8 mouse cellular contexts compared by ENCODE assay signal in genomic region chr8:84700941-84701911, GRCm38 (mm10). TPM values are rescaled to one million over a fixed set of nuclear protein-coding genes. Genes with fewer than 3 reads are reported as not detected.
DNase-seq lines count a peak whose midpoint lies in the region; ATAC-seq and TF ChIP-seq lines count a peak whose summit lies in the region.

Gene Lyl1 (plus strand): TSS chr8:84701457.

- H3K9me3 ChIP-seq in hindbrain, embryonic 15.5 days, result no peaks in the 10 kb centered on the region
- H3K9me3 ChIP-seq in liver, embryonic 11.5 days (ENCODE audit: control insufficient read depth, low read length), result no peaks in the 10 kb centered on the region
- no peaks in the 10 kb centered on the region for H3K9me3 ChIP-seq in midbrain, embryonic 16.5 days (replicated peaks; ENCODE audit: control insufficient read depth, low read length, poor library complexity, severe bottlenecking)

- no peak within 1 kb of the TSS for H3K9ac ChIP-seq in hindbrain, embryonic 15.5 days
- peak within 1 kb of the TSS; percentile 94 for H3K9ac ChIP-seq in liver, embryonic 11.5 days (ENCODE audit: low read depth, low read length)
- 0 out of 2 replicates have a peak within 1 kb of the TSS, but pooled peaks have one; percentile 16 for H3K9ac ChIP-seq in midbrain, embryonic 16.5 days (ENCODE audit: low read depth, low read length)

- peak within 1 kb of the TSS; percentile 58 for H3K4me3 ChIP-seq in gastrocnemius, adult 2 months
- peak within 1 kb of the TSS; percentile 5 for H3K4me3 ChIP-seq in hindbrain, embryonic 15.5 days
- peak within 1 kb of the TSS; percentile 66 for H3K4me3 ChIP-seq in liver, embryonic 11.5 days (ENCODE audit: low read depth, low read length)
- H3K4me3 ChIP-seq in midbrain, embryonic 16.5 days (ENCODE audit: low read depth, low read length), result no peak within 1 kb of the TSS; the same call in 1 of the 2 replicates

- H3K4me1 ChIP-seq in hindbrain, embryonic 15.5 days (replicated peaks), result peaks cover 21% of the 10 kb centered on the region
- H3K4me1 ChIP-seq in liver, embryonic 11.5 days (replicated peaks; ENCODE audit: control insufficient read depth, insufficient read depth, low read length), result peaks cover 53% of the 10 kb centered on the region
- peaks cover 5% of the 10 kb centered on the region for H3K4me1 ChIP-seq in midbrain, embryonic 16.5 days (ENCODE audit: control insufficient read depth, insufficient read depth, low read length)

- peak within 1 kb of the TSS; percentile 10 for H3K4me2 ChIP-seq in hindbrain, embryonic 15.5 days
- peak within 1 kb of the TSS; percentile 74 for H3K4me2 ChIP-seq in liver, embryonic 11.5 days
- H3K4me2 ChIP-seq in midbrain, embryonic 16.5 days (ENCODE audit: low read length), result peak within 1 kb of the TSS; percentile 2; the same call in 1 of the 2 replicates

- intact Hi-C loops in gastrocnemius, adult 2 months (cut with DNase I), result loop anchor here (5.0 kb wide), 1 partner anchor 36 kb away; no protein-coding TSS in a partner anchor

- TF ChIP-seq POLR2A in brain, embryonic 14.5 days (IDR thresholded peaks at IDR 0.05; ENCODE audit: borderline replicate concordance, extremely low read depth, insufficient read depth, insufficient read length, poor library complexity, severe bottlenecking), result no peak

- 13% methylated on average over 34 of the region's 34 CpGs for WGBS in hindbrain, embryonic 15.5 days
- 3% methylated on average over 34 of the region's 34 CpGs for WGBS in liver, embryonic 11.5 days
- 14% methylated on average over 34 of the region's 34 CpGs for WGBS in midbrain, embryonic 16.5 days

- no peak for ATAC-seq in hindbrain, embryonic 15.5 days (ENCODE audit: low FRiP score, low read depth)
- peak; percentile 87 for ATAC-seq in liver, embryonic 11.5 days (replicated peaks; ENCODE audit: low FRiP score)
- no peak for ATAC-seq in midbrain, embryonic 16.5 days

- TF ChIP-seq CTCF in brain, embryonic 14.5 days (IDR thresholded peaks at IDR 0.05; ENCODE audit: borderline replicate concordance, extremely low read depth, insufficient read depth, insufficient read length), result no peak
- peak; percentile 33; the same call in 1 of the 2 replicates for TF ChIP-seq CTCF in gastrocnemius, adult 2 months (IDR thresholded peaks at IDR 0.05)

- peak within 1 kb of the TSS; percentile 87 for H3K27ac ChIP-seq in gastrocnemius, adult 2 months
- H3K27ac ChIP-seq in hindbrain, embryonic 15.5 days (replicated peaks), result peak within 1 kb of the TSS; percentile 32
- peak within 1 kb of the TSS; percentile 94 for H3K27ac ChIP-seq in liver, embryonic 11.5 days (ENCODE audit: low read depth, low read length)
- H3K27ac ChIP-seq in midbrain, embryonic 16.5 days (ENCODE audit: low read length), result peak within 1 kb of the TSS; percentile 37

- peaks cover 36% of the 10 kb centered on the region for H3K27me3 ChIP-seq in hindbrain, embryonic 15.5 days
- peaks cover 18% of the 10 kb centered on the region for H3K27me3 ChIP-seq in liver, embryonic 11.5 days (replicated peaks; ENCODE audit: control insufficient read depth, insufficient read depth, low read length)
- H3K27me3 ChIP-seq in midbrain, embryonic 16.5 days (ENCODE audit: control insufficient read depth, insufficient read depth, low read depth, low read length), result peaks cover 32% of the 10 kb centered on the region

- DNase-seq in B cell, adult 2 months, result peak; percentile 86 to 88
- DNase-seq in brain, embryonic 14.5 days (ENCODE audit: low read depth), result peak; percentile 51
- peak; percentile 75 for DNase-seq in gastrocnemius, adult 2 months
- DNase-seq in liver, embryonic 11.5 days (ENCODE audit: low spot score), result peak; percentile 94
- peak; percentile 70 for DNase-seq in thymus, postnatal 4 days
- DNase-seq in urinary bladder, adult 2 months (ENCODE audit: low spot score), result no peak

- H3K36me3 ChIP-seq in hindbrain, embryonic 15.5 days, result peaks cover 25% of the 10 kb centered on the region
- peaks cover 33% of the 10 kb centered on the region for H3K36me3 ChIP-seq in liver, embryonic 11.5 days (ENCODE audit: control insufficient read depth, insufficient read depth, low read length)
- H3K36me3 ChIP-seq in midbrain, embryonic 16.5 days (ENCODE audit: control insufficient read depth, insufficient read depth, low read length), result peaks cover 18% of the 10 kb centered on the region

RNA-seq across cellular contexts. Expression of gene Lyl1, which starts in this region (rescaled TPM):
- polyA plus RNA-seq in brain, embryonic 14.5 days (2012; rRNA removed), result 3.4 and 4.7 TPM in 2 replicates
- total RNA-seq in gastrocnemius, adult 2 months (2021), result 1 to 10 TPM; 1.1 to 1.3 TPM
- polyA plus RNA-seq in hindbrain, embryonic 15.5 days (2015; fragmentation: Nextera tagmentation; extraction: Ambion mirVana), result 3.1 and 3.6 TPM in 2 replicates
- 67.9 and 68.6 TPM in 2 replicates for polyA plus RNA-seq in liver, embryonic 11.5 days (2014; fragmentation: Nextera tagmentation; extraction: Ambion mirVana)
- 2.2 and 3.1 TPM in 2 replicates for polyA plus RNA-seq in midbrain, embryonic 16.5 days (2015; fragmentation: Nextera tagmentation; extraction: Ambion mirVana)
- polyA plus RNA-seq in urinary bladder, adult 2 months (2012; rRNA removed), result 7.8 and 8.7 TPM in 2 replicates

Comparison
In these comparisons a context has a peak if more than half of its experiments do, and no peak if none do; other contexts are left out.
1. H3K27ac ChIP-seq: peak in every context shown above with its lines; median percentile 94 in liver, embryonic 11.5 days; 87 in gastrocnemius, adult 2 months; 37 in midbrain, embryonic 16.5 days; 32 in hindbrain, embryonic 15.5 days.
2. H3K4me2 ChIP-seq: peak in every context shown above with its lines; median percentile 74 in liver, embryonic 11.5 days; 10 in hindbrain, embryonic 15.5 days; 2 in midbrain, embryonic 16.5 days.